Mouse (Mus musculus) limb, embryonic 12.5 days (tissue): ENCODE results near the gene Slc26a10. TPM values are rescaled to one million over a fixed set of nuclear protein-coding genes. Genes with fewer than 3 reads are reported as not detected.
"Not testable (repeated sequence)": the region's sequence is repeated elsewhere in the genome, so short reads cannot be mapped to it uniquely, and the experiment has no call there.

Experiments
- ATAC-seq: fragments of 200-750 bp; cut with Nextera tagmentation; 2 replicates; pipeline ENCODE4 v1.8.0; 2017; ENCODE audit warnings: low read depth, moderate TSS enrichment; ENCODE audit not compliant: insufficient number of reproducible peaks, insufficient read depth, low FRiP score, low TSS enrichment
- H3K27ac ChIP-seq: fragments of 300-500 bp; sonication (generic); 2 replicates; pipeline ENCODE4 v1.5.1; 2016; ENCODE audit warnings: mild to moderate bottlenecking, moderate library complexity
- H3K27me3 ChIP-seq: fragments of 300-500 bp; sonication (generic); 2 replicates; pipeline ENCODE4 v1.6.1; 2016; ENCODE audit warnings: mild to moderate bottlenecking, moderate library complexity
- H3K36me3 ChIP-seq: fragments of 300-500 bp; sonication (generic); 2 replicates; pipeline ENCODE4 v1.6.1; 2016; ENCODE audit warnings: mild to moderate bottlenecking, moderate library complexity
- H3K4me1 ChIP-seq: fragments of 300-500 bp; sonication (generic); replicated peaks from 2 replicates; pipeline ENCODE4 v1.6.1; 2016
- H3K4me2 ChIP-seq: fragments of 300-500 bp; sonication (generic); 2 replicates; pipeline ENCODE4 v1.6.1; 2016; ENCODE audit warnings: mild to moderate bottlenecking, moderate library complexity
- H3K4me3 ChIP-seq: fragments of 300-500 bp; sonication (generic); replicated peaks from 2 replicates; pipeline ENCODE4 v1.5.1; 2016; ENCODE audit warnings: mild to moderate bottlenecking
- H3K9ac ChIP-seq: fragments of 300-500 bp; sonication (generic); replicated peaks from 2 replicates; pipeline ENCODE4 v1.6.1; 2016; ENCODE audit warnings: mild to moderate bottlenecking, moderate library complexity
- H3K9me3 ChIP-seq: fragments of 300-500 bp; sonication (generic); 2 replicates; pipeline ENCODE4 v1.6.1; 2016; ENCODE audit warnings: mild to moderate bottlenecking, moderate library complexity
- WGBS: fragments of 180-500 bp; shearing (Covaris S2); methylation state at CpG from one replicate; pipeline ENCODE4 v1.1.7; 2016; 5-methylcytosine and 5-hydroxymethylcytosine counted together
- polyA plus RNA-seq: library from polyadenylated mRNA; unstranded; fragments of >200 nt; fragmentation: Nextera tagmentation; extraction: Ambion mirVana; gene quantifications from 2 replicates; pipeline ENCODE4 v1.2.1, GENCODE M21; 2016

Slc26a10 gene
- polyA plus RNA-seq, 1 experiment from 2014 or later: 3.4 TPM

DNA sequence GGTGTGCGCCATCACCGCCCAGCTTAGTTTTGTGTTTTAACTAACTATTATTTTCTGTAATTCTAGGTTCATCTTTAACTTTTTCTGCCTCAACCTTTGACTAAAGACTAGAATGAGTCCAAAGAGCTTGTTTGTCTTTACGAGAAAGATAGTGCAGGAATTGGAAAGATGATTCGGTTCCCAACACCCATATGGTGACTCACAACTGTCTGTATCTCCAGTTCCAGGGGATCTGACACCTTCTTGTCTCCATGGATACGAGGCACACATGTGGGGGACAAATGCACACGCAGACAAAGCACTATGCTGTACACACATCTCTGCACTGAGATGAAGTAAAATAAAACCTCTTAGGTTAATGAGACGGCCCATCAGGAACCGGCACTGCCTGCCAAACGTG lies 20.4 kb downstream of the Slc26a10 start:
- H3K9ac ChIP-seq: no peak overlapping the region
- ATAC-seq: no peak
- no peaks in the 10 kb centered on the region for H3K36me3 ChIP-seq
- H3K9me3 ChIP-seq: no peaks in the 10 kb centered on the region
- no peaks in the 10 kb centered on the region for H3K4me1 ChIP-seq
- H3K27me3 ChIP-seq: peaks cover 24% of the 10 kb centered on the region
- 81% methylated on average over 9 of the region's 9 CpGs for WGBS
- no peak overlapping the region for H3K4me2 ChIP-seq
- no peak overlapping the region for H3K4me3 ChIP-seq
- no peak overlapping the region for H3K27ac ChIP-seq

DNA sequence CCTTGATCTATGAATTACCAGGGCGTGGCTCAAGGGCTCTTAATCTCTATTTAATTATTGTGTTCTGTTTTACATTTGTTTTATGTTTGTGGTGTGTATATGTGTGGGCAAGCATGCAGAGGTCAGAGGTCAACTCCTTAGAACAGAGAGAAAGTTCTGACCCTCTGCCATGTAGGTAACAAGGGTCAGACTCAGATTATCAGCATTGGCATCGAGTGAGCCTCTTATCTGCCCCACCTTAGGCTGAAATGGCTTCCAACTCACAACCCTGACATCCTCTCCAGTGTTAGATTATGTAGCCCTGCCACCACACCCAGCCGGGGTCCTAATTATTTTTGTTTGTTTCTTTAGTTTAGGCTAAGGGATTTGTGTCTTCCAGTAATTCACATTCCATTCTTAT lies 22.0 kb downstream of the Slc26a10 start:
- no peaks in the 10 kb centered on the region for H3K36me3 ChIP-seq
- H3K9me3 ChIP-seq: no peaks in the 10 kb centered on the region
- ATAC-seq: no peak
- 68% methylated on average over 3 of the region's 3 CpGs for WGBS
- H3K4me3 ChIP-seq: no peak overlapping the region
- no peak overlapping the region for H3K4me2 ChIP-seq
- H3K4me1 ChIP-seq: no peaks in the 10 kb centered on the region
- H3K27ac ChIP-seq: no peak overlapping the region
- H3K9ac ChIP-seq: no peak overlapping the region
- H3K27me3 ChIP-seq: peaks cover 10% of the 10 kb centered on the region

DNA sequence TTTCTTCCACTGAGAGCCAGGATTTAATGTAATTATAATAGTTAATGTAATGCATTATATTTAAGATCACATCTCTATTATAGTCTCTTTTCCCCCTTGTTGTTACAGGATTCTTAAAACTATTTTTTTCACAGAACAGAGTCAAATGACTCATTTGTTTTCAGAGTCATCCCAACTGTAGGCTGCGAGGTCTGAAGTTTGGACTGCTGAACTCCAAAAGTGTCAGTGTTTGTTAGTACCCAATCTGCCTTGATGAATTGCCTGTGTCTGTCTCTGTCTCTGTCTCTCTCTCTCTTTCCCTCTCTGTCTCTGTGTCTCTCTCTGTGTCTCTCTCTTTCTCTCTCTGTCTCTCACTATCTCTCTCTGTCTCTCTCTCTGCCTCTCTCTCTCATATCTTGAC lies 23.9 kb downstream of the Slc26a10 start:
- Histone ChIP-seq H3K9ac (no peak overlapping the region), H3K36me3 (no peaks in the 10 kb centered on the region), H3K9me3 (no peaks in the 10 kb centered on the region), H3K4me3 (no peak overlapping the region), H3K4me2 (no peak overlapping the region), H3K27ac (no peak overlapping the region), H3K4me1 (no peaks in the 10 kb centered on the region), H3K27me3 (no peaks in the 10 kb centered on the region)
- ATAC-seq: no peak
- 73% methylated on average over 1 of the region's 1 CpGs for WGBS

DNA sequence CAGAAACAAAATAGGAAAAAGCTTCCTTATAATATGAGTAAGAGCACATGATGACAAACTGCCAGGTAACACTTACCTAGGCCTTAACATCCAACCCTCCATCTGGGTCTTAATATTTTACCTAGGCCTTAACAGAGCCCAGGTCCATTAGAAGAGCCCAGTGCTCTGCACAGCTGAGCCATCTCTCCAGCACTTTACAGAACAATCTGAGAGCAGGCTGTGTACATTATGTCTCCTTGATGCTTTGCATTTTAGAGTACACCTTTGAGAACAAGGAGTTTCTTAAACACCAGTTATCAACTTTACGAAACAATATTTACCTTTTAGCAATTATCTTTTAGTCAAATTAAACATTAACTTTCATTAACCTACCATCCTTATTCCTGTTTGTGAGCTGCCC lies 24.4 kb downstream of the Slc26a10 start:
- H3K4me3 ChIP-seq: no peak overlapping the region
- H3K9ac ChIP-seq: no peak overlapping the region
- 98% methylated on average over 1 of the region's 1 CpGs for WGBS
- no peaks in the 10 kb centered on the region for H3K36me3 ChIP-seq
- H3K27me3 ChIP-seq: no peaks in the 10 kb centered on the region
- ATAC-seq: no peak
- no peaks in the 10 kb centered on the region for H3K9me3 ChIP-seq
- H3K4me2 ChIP-seq: no peak overlapping the region
- H3K27ac ChIP-seq: no peak overlapping the region
- H3K4me1 ChIP-seq: no peaks in the 10 kb centered on the region

DNA sequence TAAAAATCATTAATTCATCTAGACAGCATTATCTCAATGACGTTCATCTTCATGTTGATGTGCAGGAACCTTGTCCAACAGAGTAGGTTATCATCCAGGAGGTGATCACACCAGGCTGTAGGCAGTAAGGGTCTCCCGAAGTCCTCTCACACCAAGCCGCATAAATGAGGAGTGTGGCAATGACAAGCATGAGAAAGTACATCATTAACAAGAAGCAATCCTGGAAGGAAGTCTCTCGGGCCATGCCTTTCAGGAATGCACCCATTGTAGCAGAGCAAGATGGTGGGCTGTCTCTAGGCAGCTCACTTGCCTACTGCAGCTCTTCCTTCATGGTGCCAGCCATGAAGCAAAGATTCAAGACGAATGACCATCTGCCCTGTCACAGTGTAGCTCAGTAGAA lies 25.8 kb downstream of the Slc26a10 start:
- Histone ChIP-seq H3K27me3 (no peaks in the 10 kb centered on the region), H3K4me2 (no peak overlapping the region), H3K36me3 (no peaks in the 10 kb centered on the region), H3K4me1 (no peaks in the 10 kb centered on the region), H3K4me3 (no peak overlapping the region), H3K9me3 (no peaks in the 10 kb centered on the region), H3K9ac (no peak overlapping the region), H3K27ac (no peak overlapping the region)
- 83% methylated on average over 5 of the region's 5 CpGs for WGBS
- no peak for ATAC-seq

DNA sequence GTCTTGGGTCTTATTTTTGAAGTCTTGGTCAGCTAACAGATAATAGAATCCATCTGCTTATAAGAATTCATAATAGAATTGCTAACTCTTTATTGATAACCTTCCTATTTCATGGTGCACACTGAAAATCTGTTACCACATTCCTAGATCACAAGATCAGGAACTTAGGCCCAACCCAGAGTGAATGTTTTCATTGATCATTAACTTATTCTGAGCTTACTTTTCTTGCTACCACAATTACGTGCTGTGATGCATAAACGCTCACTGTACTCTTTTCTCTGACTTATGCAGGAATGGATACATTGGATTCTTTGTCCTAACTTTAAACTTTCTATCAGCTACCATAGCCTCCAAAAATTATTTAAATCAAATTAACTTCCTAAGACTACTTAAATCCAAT lies 26.2 kb downstream of the Slc26a10 start:
- WGBS: 98% methylated on average over 2 of the region's 2 CpGs
- H3K9ac ChIP-seq: no peak overlapping the region
- no peaks in the 10 kb centered on the region for H3K27me3 ChIP-seq
- no peaks in the 10 kb centered on the region for H3K36me3 ChIP-seq
- H3K27ac ChIP-seq: no peak overlapping the region
- H3K4me1 ChIP-seq: no peaks in the 10 kb centered on the region
- no peaks in the 10 kb centered on the region for H3K9me3 ChIP-seq
- H3K4me3 ChIP-seq: no peak overlapping the region
- no peak overlapping the region for H3K4me2 ChIP-seq
- ATAC-seq: no peak

DNA sequence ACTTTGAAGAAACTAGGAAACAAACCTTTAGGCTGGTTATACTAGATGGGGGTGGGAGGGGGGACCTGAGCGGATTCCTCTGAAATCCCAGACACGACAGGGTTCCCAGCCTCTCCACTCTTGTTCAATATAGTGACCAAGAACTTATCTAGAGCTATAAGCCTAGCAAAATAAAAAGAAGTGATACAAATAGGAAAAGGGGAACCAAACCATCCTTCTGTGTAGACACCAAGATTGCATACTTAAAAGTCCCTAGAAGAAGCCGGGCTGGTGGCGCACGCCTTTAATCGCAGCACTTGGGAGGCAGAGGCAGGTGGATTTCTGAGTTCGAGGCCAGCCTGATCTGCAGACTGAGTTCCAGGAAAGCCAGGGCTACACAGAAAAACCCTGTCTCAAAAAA lies 27.1 kb downstream of the Slc26a10 start:
- Histone ChIP-seq H3K4me3 (no peak overlapping the region), H3K27me3 (no peaks in the 10 kb centered on the region), H3K4me1 (no peaks in the 10 kb centered on the region), H3K36me3 (no peaks in the 10 kb centered on the region), H3K9me3 (no peaks in the 10 kb centered on the region), H3K9ac (no peak overlapping the region), H3K4me2 (no peak overlapping the region), H3K27ac (no peak overlapping the region)
- ATAC-seq: no peak
- 92% methylated on average over 7 of the region's 7 CpGs for WGBS

DNA sequence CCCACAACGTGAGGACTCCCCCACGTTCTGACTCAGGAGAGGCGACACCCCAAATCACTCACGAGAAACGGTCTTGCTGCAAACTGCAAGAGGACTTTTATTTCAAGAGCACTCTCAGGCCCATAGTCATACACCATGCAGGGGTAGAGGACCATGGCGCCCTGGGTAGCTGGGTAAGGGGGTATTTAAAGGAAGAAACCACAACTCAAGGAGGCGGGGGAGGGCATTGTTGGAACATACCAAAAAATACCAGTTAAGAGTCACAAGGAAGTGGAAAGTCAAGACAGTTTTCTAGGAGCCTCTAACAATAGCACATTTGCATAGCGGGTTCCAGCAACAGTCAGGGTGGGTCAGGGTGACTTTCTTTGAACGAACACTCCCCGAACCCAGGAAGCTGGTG lies 27.9 kb downstream of the Slc26a10 start:
- 87% methylated on average over 10 of the region's 10 CpGs for WGBS
- H3K27ac ChIP-seq, H3K4me1 ChIP-seq, H3K9me3 ChIP-seq, H3K9ac ChIP-seq, H3K27me3 ChIP-seq, H3K4me2 ChIP-seq, ATAC-seq, H3K36me3 ChIP-seq, H3K4me3 ChIP-seq: not testable (repeated sequence)

DNA sequence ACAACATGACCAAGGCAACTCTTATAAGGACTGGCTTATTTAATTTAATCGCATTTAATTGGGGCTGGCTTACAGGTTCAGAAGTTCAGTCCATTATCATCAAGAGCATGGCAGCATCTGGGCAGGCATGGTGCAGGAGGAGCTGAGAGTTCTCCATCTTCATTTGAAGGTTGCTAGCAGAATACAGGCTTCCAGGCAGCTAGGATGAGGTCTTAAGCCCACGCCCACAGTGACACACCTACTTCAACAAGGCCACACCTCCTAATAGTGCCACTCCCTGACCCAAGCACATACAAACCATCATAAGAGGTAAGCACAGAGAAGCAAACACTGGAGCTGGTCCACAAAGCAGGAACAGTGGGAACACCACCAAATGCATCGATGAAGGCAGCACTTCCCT lies 29.2 kb downstream of the Slc26a10 start:
- H3K9me3 ChIP-seq, H3K36me3 ChIP-seq, H3K4me3 ChIP-seq, H3K27me3 ChIP-seq, ATAC-seq, H3K4me1 ChIP-seq, H3K27ac ChIP-seq, H3K9ac ChIP-seq, H3K4me2 ChIP-seq: not testable (repeated sequence)
- WGBS: 88% methylated on average over 3 of the region's 3 CpGs

DNA sequence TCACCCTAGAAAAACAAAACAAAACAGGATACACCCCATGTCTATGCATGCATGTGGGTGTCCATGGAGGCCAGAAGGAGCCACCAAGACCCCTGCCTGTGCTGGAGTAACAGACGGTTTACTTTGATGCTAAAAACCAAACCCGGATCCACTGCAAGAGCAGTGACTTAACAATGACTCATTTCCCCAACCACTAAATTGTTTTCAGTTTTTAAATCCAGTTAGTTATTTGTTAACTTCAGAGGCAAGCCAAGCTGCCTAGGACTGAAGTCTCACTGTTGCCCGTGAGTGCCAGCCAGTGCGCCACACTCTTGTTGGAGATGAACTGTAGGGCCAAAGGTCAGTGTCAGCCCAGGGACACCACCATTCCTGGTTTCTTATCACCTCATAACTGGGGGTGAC lies 30.0 kb downstream of the Slc26a10 start:
- Histone ChIP-seq H3K9ac (no peak overlapping the region), H3K4me2 (no peak overlapping the region), H3K9me3 (no peaks in the 10 kb centered on the region), H3K4me1 (no peaks in the 10 kb centered on the region), H3K27ac (no peak overlapping the region), H3K27me3 (no peaks in the 10 kb centered on the region), H3K4me3 (no peak overlapping the region), H3K36me3 (no peaks in the 10 kb centered on the region)
- WGBS: 83% methylated on average over 4 of the region's 4 CpGs
- ATAC-seq: no peak

DNA sequence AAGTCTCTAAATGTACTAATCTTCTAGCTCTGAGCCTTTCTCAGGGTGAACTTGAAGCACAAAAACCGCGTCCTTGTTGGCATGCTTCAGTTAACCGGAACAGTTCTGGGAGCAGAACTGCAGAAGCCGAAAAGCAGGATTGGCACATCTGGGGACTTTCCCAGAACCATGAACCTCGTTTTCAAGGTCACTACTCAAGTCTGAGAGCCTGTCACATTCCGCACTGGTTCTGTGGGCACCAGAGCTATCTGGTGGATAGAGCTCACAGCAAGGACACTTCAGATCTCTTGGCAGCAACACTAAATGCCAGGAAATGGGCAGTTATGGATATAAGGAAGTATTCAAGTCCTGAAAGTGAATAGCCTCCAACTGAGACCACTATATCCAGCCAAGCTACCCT lies 33.3 kb downstream of the Slc26a10 start:
- Histone ChIP-seq H3K36me3 (no peaks in the 10 kb centered on the region), H3K4me1 (no peaks in the 10 kb centered on the region), H3K4me2 (no peak overlapping the region), H3K27ac (no peak overlapping the region), H3K9ac (no peak overlapping the region), H3K4me3 (no peak overlapping the region), H3K27me3 (no peaks in the 10 kb centered on the region), H3K9me3 (no peaks in the 10 kb centered on the region)
- 80% methylated on average over 6 of the region's 6 CpGs for WGBS
- no peak for ATAC-seq

DNA sequence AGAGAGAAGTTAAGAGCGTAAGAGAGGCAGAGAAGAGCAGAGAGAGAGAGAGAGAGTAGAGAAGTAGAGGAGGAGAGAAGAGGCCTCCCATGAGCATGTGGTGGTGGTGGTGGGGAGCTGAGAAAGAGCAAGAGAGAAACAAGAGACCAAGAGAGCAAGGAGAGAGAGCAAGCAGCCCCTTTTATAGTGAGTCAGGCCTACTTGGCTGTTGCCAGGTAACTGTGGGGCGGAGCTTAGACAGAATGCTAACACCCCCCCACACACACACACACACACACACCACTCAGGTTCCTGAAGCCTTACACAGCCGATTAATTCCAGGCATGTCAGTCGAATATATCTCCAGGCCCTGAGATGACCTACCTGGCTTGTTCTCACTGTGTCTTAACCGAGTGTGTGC lies 35.1 kb downstream of the Slc26a10 start:
- Histone ChIP-seq H3K9ac (no peak overlapping the region), H3K4me3 (no peak overlapping the region), H3K27ac (no peak overlapping the region), H3K9me3 (no peaks in the 10 kb centered on the region), H3K4me1 (no peaks in the 10 kb centered on the region), H3K4me2 (no peak overlapping the region), H3K27me3 (no peaks in the 10 kb centered on the region), H3K36me3 (no peaks in the 10 kb centered on the region)
- 83% methylated on average over 5 of the region's 5 CpGs for WGBS
- no peak for ATAC-seq
